Mouse (Mus musculus): ENCODE measurements around the gene Vmn2r39.
"Not testable (repeated sequence)": the region's sequence is repeated elsewhere in the genome, so short reads cannot be mapped to it uniquely, and the experiment has no call there.

The Vmn2r39 gene

DNA sequence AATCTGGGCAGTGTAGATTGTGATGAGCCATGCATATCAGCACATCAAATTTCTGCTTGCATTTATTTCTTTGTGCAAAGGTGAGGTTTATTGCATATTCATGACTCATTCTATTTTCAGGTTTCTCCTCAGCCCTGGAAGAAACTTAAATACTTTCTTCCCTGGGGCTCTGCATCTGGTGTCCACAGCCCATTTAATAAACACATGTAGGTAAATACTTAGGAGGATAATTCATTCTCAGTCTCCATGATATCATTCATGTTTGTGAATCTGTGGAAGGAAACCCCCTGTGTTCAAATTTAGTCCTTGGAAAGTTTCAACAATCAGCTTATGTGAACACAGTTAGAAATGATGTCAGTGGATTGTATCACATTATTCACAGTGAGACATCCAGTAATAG lies at the start of gene Vmn2r39:
Gene Vmn2r39 (minus strand): TSS at position 101 of the 400 bp plus-strand sequence.
- in situ Hi-C loops (cut with MboI, MseI): not testable (repeated sequence)

DNA sequence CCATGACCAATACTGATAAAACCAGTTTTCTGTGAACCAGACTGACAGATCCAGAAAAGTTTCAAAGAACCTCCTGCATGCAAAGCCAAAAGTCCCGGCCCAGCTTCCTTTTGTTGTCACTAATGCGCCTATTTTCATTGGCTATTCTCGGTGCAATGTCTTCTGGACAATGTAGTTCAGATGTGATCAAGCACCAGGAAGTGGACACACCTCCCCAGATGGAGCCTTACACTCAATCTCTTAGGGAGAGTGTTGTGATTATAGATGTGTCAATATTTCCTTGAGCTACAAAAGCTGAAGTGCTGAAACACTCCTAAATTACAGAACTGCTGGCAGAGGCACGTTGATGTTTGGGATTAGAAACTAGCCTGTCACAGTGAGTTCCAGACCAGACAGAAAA lies 34.8 kb upstream of the Vmn2r39 start:
- in situ Hi-C loops (cut with MboI, MseI): loop anchor here (5.0 to 10.0 kb wide), 2 partner anchors 1523 to 1691 kb away; partner anchors contain the start of gene Gm45783
